Mouse (Mus musculus) kidney, adult 2 months (tissue): ENCODE data around the gene Desi1.

ENCODE experiments used
- CTCF ChIP-seq: fragments of 200-500 bp; conservative IDR thresholded peaks from 2 replicates; pipeline ENCODE4 v1.5.1; 2011; ENCODE audit warnings: low read depth, mild to moderate bottlenecking, control low read depth, low read length, moderate library complexity, mixed read lengths; ENCODE audit not compliant: insufficient read depth, insufficient read length
- POLR2A ChIP-seq: fragments of 200-500 bp; IDR thresholded peaks from one replicate; pipeline ENCODE4 v1.6.1; 2011; ENCODE audit warnings: low read depth, low read length, control low read depth

- no peak for TF ChIP-seq CTCF
- TF ChIP-seq POLR2A, result peak; percentile 68
Measured at GRCm38 (mm10) chr15:82047080-82047883, 13.6 kb upstream of the Desi1 start, which contains the start of gene Snu13.
